Mouse (Mus musculus) liver, postnatal 0 days (tissue): ENCODE results near the gene Pdia5.

Source experiments
- CTCF ChIP-seq: sonication (generic); IDR thresholded peaks from 2 replicates; pipeline ENCODE4 v1.5.1; 2016; ENCODE audit warnings: antibody characterized with exemption, low read depth
- EP300 ChIP-seq: IDR thresholded peaks from 2 replicates; pipeline ENCODE4 v1.6.1; 2016; ENCODE audit warnings: antibody characterized with exemption, low read depth, mild to moderate bottlenecking

- no peak for TF ChIP-seq CTCF
- TF ChIP-seq EP300 = no peak
Measured at GRCm38 (mm10) chr16:35431608-35432007, 59.1 kb downstream of the Pdia5 start.
